Mouse (Mus musculus): Measurements from ENCODE around the gene Ap5b1.

GRCm38 (mm10) chr19:5567534-5568469 is at the start of gene Ap5b1:
- peak; percentile 56; the same call in 1 of the 2 replicates for TF ChIP-seq POLR2A (IDR thresholded peaks at IDR 0.05; ENCODE audit: borderline replicate concordance, control insufficient read depth, low read depth, low read length)
- peak; percentile 82 for TF ChIP-seq CTCF (IDR thresholded peaks at IDR 0.05; ENCODE audit: control insufficient read depth, insufficient read depth, low read length)
